Mouse (Mus musculus) CD4-positive helper T cell, adult 2 months (primary cell): ENCODE data around the gene Sprr1a.
"Not testable (repeated sequence)": the region's sequence is repeated elsewhere in the genome, so short reads cannot be mapped to it uniquely, and the experiment has no call there.

Experiments
- DNase-seq: peaks from one replicate; pipeline ENCODE4 v3.0.0-alpha.2; 2012; ENCODE audit warnings: low read depth, missing footprints, low spot score

Gene Sprr1a

DNA sequence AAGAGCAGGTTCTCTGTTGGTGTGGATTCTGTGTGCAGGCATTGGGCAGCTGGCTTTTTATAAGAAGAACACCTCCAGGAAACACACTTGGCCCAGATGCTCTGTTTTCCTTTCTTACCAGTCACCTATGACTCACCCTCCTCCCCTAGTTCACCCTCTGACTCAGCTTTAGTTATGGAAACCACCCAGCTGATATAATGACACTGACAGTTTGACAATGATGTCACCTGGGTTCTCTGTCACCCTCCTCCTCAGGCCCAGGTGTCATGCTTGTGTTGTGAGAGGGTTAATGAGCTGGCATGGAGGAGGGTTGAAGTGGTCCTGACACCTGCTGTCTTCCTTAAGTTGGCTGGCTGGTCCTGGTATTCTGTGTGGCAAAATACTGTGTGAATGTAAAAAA, at the start of gene Sprr1a:
Sprr1a (minus strand) TSS at position 33 of the 400 bp plus-strand sequence.
- no peak for DNase-seq

DNA sequence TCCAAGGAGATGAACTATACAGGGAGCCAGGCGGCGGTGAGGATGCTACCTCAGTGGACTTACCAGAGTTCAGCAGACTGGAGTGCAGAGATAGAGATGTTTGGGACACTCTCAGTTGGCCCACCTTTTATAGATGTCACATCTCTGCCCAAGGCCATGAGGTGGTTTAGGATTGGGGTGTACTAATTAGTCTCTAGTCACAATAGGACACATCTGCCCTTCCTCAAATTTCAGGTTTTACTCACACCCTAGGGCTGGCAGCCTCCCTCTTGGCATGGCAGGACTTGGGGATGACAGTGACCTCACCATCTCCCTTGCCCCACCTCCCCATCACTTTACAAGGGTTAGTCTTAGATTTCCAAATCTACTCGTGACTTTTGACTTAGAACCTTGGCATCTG, 48.7 kb upstream of the Sprr1a start, which contains the start of gene 2310046K23Rik:
2310046K23Rik (minus strand) TSS at position 101 of the 400 bp plus-strand sequence.
- DNase-seq, result no peak

DNA sequence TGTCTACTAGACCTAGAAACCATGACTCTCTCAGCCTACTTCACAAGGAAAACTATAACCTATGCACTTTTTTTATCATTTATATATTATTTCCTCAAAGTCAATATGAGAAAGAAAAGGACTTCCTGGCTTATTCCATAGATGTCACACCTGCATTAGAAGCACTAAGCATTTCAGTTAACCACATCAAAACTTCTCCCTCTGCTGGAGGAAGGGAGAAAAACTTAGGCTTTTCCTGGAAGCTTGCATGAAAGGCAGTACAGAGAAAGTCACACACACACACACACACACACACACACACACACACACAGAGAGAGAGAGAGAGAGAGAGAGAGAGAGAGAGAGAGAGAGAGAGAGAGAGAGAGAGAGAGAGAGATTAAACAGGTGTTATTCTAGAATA, 26.6 kb upstream of the Sprr1a start:
- no peak for DNase-seq

DNA sequence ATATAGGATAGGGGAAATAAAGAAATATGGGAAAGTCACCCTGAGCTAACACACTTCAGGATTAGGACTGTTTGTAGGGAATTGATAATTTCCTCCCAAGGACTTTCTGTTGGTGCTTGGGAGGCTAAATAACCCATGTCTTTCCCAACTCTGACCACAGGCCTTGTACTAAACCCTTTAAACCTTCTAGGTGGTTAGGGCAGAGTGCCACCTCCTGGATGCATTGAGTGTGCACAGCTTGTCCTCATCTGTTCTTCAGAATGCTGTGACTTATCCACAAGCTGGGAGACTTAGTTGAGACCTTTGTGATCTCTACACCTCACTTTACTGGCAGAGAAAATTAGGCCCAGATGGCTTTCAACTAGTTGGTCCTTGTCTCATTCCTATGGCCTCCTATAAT, 25.1 kb upstream of the Sprr1a start:
- DNase-seq, result no peak

DNA sequence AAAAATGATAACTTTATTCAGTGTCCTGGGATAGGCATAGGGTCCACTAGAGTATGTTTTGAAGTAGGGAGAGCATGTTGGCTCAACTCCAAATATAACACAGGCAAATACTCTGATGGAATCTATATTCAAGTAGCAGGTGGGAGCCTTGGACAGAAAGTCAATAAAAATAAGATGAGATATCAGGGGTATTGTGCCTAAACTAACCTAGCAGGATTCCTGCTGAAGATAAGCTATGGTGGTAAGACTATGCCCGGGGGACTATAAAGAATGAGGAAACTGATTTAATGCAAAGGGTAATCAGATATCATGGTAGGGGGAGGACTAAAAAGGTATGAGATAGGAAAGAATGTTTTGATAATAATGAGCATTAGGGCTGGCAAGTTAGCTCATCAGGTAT, 22.5 kb upstream of the Sprr1a start:
- no peak for DNase-seq

DNA sequence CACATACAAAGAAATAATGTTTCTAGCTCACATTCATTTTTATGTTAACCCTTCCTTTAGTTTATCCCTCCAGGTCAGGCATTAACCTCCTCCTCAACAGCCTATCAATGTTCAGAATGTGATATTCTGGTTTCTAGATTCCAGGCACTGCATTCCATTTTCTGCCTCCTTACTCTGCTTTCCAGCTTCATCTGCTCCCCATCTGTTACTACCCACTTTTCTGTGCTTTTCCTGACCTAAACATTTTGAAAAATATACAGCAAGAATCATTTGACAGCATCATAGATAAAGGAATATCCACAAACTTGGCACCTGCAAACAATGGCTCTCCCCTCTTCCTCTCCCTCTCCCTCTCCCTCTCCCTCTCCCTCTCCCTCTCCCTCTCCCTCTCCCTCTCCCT, 17.8 kb upstream of the Sprr1a start:
- no peak for DNase-seq

DNA sequence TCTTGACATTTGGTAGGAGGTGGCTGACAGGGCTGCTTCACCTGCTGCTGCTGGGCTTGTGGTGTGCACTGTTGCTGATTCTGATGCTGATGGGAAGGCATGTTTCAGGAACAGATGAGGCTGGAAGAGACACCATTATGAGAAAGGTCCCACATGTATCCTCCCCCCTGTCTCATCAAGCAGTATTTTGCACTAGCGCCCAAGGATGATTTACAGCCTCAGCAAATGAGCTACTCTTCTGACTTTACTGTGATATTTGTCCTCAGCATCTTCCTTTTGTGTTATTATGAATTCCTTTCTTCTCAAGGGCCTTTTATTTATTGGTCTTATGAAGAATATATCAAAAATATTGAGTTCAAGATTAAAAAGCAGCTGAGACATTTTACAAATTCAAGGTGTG, 14.7 kb upstream of the Sprr1a start, which contains the start of gene Sprr4:
Sprr4 (minus strand) TSS at position 101 of the 400 bp plus-strand sequence.
- DNase-seq, result no peak

DNA sequence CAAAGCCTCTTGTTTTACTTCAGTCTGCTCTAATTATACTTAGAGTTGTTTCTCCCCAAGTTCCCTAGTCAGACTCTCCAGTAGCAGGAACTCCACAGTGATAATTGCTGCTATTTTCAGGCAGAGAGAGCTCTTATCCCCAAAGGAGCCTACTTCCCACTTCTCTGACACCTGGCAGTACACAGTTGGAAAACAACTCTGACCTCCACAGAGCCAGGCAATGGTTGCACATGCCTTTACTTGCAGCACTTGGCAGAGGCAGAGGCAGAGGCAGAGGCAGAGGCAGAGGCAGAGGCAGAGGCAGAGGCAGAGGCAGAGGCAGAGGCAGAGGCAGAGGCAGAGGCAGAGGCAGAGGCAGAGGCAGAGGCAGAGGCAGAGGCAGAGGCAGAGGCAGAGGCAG, 4.6 kb upstream of the Sprr1a start:
- DNase-seq, result not testable (repeated sequence)

DNA sequence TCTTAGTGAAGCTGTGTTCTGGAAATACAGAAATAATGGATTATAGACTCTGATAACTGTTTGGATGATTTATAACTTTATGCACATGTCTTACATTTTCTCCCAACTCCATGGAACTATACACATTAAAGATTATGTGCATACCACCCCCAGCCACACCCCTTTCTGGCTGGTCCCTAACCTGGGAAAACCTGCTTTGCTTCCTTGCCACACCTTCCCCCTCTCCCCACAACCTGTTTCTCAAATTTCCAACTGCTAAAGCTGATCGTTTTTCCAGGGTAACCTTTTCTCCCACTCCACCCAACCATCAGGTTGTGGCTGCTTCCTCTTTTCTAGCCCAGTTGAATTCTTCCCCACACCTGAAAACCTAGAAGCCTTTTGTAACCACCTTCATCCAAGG, 612 bp upstream of the Sprr1a start:
- DNase-seq, result no peak

DNA sequence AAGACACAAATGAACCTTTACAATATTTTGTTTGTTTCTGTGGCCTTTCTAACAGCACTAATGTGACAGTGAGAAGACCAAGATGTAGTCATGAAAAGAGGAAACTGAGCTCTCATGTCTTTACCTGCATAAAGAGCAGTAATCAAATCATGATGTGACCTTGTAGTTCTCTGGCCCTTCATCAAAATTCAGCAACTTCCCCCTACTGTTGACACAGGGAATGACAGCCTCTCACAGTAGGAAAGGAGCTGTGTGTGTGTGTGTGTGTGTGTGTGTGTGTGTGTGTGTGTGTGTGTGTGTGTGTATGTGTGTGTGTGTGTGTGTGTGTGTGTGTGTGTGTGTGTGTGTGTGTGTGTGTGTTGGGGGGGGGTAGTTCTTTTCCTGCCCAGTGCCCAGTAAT, 4.4 kb downstream of the Sprr1a start:
- DNase-seq, result not testable (repeated sequence)

DNA sequence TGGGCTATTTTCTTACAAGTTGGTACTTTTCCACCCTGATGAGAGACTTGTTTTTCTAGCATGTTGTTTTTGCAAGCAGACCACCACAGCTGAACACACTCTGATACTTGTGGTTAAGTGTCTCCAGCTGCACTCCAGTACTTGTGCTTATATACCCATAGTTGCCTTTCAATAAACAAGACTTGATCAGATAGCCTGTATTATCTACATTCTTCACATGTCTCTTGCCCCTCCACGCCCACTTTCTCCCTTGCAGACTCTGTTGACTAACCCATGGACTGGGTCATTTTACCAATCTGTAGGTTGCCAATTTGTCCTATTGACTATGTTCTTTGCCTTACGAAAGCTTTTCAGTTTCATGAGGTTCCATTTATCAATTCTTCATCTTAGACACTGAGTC, 15.6 kb downstream of the Sprr1a start:
- no peak for DNase-seq

DNA sequence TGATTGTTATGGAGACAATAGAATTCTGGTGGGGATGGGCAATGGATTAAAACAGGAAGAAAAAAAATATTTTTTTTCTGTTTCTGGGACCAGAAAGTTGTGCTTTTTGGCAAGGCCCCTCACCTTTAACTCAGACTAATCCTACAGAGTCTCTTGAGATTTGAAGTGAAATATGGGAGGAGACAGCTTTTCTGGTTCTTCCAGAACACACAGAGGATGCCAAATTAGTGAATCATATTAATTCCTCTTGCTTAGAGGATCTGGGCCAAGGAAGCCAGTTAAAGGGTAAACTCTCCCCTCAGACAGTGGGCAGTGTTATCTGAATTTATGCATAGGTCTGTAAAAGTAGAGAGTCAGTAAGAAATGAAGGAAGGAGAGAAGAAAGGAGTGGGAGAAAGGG, 18.3 kb downstream of the Sprr1a start:
- no peak for DNase-seq

DNA sequence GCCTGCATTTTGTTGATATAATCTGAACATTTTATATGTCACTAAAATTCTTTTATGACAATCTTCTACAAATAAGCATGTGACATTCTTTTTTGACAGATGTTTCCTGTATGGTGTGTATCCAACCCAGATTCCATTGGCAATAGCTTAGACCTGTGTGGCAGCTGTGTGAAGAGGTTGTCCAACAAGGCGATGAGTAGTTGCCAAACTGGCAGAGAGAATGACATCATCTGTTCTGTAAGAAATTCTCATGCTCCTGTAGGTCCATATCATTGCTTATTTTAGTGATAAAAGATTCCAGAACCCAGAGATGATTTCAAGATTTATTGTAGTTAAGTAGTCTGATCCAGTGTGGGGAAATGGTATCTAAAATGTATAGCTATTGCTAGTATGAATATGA, 19.1 kb downstream of the Sprr1a start:
- no peak for DNase-seq

DNA sequence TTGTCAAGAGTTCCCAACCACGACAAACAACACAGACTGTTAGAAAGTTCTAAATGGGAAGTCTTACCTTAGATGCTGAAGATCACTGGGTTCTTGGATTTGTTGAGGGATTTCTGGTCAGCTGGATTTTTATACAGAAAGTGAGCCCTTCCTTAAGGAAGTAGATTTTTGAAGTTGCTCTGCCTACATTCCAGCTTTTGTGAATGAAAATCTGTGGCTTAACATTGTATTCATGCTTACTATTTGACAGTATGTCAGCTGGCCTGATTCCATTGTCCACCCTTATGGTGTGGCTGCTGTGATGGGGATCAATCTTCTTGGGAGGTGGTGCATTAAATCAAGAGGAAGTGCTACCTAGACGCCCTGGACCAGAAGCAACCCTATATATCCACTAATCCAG, 27.1 kb downstream of the Sprr1a start, which contains the start of gene Sprr3:
Sprr3 (minus strand) TSS at position 101 of the 400 bp plus-strand sequence.
- no peak for DNase-seq

DNA sequence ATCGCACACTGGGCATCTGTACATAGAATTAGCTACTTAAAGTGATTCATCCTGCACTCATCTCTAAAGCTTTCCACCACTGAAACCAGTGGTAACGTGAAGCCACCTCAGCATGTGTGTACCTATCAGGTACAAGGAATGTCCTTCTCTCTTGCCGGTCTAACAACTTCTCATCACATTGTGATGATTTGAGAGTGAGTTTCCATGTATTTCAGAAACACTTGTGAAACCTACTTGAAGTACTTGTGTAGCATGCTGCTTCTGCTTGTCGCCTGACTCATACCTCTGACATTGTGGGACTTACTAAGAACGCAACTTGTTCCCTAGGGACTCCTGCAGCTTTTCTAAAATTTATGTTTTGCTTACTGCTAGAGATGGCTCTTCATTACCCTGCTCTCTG, 30.5 kb downstream of the Sprr1a start:
- DNase-seq, result no peak

DNA sequence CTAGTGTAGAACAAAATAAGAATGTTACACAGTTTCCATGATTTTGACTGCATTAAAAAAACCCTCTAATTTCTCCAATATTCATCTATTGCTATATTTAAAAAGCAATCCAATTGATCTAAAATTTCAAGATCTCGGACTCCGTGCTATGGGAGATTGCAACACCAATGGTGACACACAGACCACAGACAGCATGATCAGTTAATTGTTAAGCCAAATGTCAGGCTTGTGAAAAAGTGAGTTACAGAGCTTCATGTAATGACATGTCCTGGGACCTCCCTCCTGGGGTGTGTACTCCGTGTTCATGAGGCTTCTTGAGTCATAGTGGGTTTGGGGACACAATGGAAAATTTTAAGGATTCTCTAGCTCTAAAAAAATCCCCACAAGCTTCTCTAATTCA, 45.5 kb downstream of the Sprr1a start:
- no peak for DNase-seq

DNA sequence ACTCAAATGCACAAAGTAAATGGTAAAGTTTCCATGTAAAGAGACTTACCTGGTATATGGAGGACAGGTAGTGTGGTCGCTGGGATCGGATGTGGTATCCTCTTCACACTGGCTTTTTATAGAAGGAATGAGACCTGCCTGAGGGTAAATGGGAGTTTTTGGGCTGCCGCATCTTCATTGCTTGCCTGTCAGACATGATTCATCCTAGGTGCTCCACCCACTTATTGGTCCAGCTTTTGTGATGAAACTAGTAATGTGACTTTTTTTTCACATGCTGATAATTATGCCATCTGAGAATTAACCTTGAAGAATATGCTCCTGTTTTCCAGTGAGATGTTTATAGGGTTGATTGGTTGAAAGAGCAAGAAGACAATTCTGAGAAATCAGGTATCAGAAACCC, 47.0 kb downstream of the Sprr1a start, which contains the start of gene Sprr1b:
Sprr1b (minus strand) TSS at position 101 of the 400 bp plus-strand sequence.
- no peak for DNase-seq
